Mouse (Mus musculus) forebrain, embryonic 14.5 days (tissue): Measurements from ENCODE around the gene Tcea3. TPM values are rescaled to one million over a fixed set of nuclear protein-coding genes. Genes with fewer than 3 reads are reported as not detected.

Experiments used
- ATAC-seq: fragments of 200-750 bp; cut with Nextera tagmentation; 2 replicates; pipeline ENCODE4 v1.8.0; 2017; ENCODE audit warnings: mild to moderate bottlenecking, moderate library complexity
- DNase-seq: peaks from one replicate; pipeline ENCODE4 v3.0.0-alpha.2; 2015; ENCODE audit warnings: low spot score
- H3K27ac ChIP-seq: fragments of 300-500 bp; sonication (generic); 2 replicates; pipeline ENCODE4 v1.5.1; 2014; ENCODE audit warnings: low read depth, mild to moderate bottlenecking, control low read depth, low read length, moderate library complexity
- H3K27me3 ChIP-seq: fragments of 300-500 bp; sonication (generic); replicated peaks from 2 replicates; pipeline ENCODE4 v1.6.1; 2014; ENCODE audit warnings: low read length, control low read depth, mixed read lengths; ENCODE audit not compliant: control insufficient read depth, insufficient read depth
- H3K36me3 ChIP-seq: fragments of 300-500 bp; sonication (generic); 2 replicates; pipeline ENCODE4 v1.6.1; 2014; ENCODE audit warnings: low read length, control low read depth; ENCODE audit not compliant: control insufficient read depth, insufficient read depth
- H3K4me1 ChIP-seq: fragments of 300-500 bp; sonication (generic); 2 replicates; pipeline ENCODE4 v1.6.1; 2014; ENCODE audit warnings: antibody characterized with exemption, low read length, control low read depth; ENCODE audit not compliant: control insufficient read depth, insufficient read depth
- H3K4me2 ChIP-seq: fragments of 300-500 bp; sonication (generic); 2 replicates; pipeline ENCODE4 v1.6.1; 2014; ENCODE audit warnings: mild to moderate bottlenecking, control low read depth, low read length
- H3K4me3 ChIP-seq: fragments of 300-500 bp; sonication (generic); 2 replicates; pipeline ENCODE4 v1.5.1; 2014; ENCODE audit warnings: low read depth, low read length, control low read depth
- H3K9ac ChIP-seq: fragments of 300-500 bp; sonication (generic); 2 replicates; pipeline ENCODE4 v1.6.1; 2014; ENCODE audit warnings: mild to moderate bottlenecking, low read length, control low read depth, moderate library complexity
- H3K9me3 ChIP-seq: fragments of 300-500 bp; sonication (generic); replicated peaks from 2 replicates; pipeline ENCODE4 v1.6.1; 2016; ENCODE audit warnings: low read length, control low read depth, mixed read lengths; ENCODE audit not compliant: control insufficient read depth
- WGBS: fragments of 180-500 bp; shearing (Covaris S2); extraction: QIAGEN DNeasy Blood & Tissue Kit; methylation state at CpG from one replicate; pipeline ENCODE4 v1.1.7; 2014; 5-methylcytosine and 5-hydroxymethylcytosine counted together
- polyA plus RNA-seq: library from polyadenylated mRNA; unstranded; fragments of >200 nt; fragmentation: Nextera tagmentation; extraction: Ambion mirVana; gene quantifications from 2 replicates; pipeline ENCODE4 v1.2.1, GENCODE M21; 2014

The Tcea3 gene
- polyA plus RNA-seq, 1 experiment from 2014 or later, result 0.60 TPM

DNA sequence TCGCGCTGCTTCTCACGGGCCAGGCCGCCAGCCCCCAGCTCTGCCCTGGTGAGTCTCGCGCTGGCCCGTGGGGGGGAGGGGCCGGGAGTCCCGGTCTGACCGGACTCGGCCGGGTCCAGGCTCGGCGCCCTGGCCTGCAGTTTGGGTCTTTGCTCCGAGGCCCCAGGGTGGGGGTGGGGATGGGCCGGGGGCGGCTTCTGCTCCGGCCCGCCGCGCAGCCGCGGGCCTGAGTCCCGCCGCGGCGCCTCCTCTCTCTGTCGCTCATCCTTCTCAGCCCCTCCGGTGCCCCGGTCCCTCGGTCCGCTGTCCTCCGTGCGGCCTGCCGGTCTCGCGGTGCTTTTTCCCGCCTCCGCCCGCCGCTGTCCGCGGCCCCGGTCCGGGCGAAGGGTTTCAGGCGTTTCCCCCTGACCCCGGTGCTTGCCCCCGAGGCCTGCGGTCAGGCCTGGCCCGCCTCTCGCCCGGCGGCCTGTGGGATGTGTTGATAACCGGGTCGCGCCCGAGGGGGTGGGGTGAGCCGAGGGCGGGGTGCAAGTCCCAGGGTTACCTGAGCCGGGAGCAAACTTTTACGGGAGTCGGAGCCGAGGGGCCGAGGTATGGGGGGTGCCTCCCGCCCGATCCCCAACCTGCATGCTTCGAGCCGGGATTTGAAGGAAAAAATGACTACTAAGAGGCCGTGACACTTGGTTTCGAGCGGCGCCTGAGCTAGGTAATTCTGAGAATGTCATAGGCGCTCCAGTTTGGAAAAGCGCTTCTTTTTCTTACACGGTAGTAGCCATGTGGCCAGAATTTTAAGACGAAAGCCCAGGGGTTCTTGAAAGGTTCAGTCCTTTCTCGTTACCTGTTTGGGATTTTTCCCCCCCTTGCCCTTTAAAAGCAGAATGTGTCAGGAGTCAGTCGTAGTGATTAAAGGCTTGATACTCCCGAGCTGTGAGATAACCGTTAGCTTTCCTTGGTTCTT is 63.8 kb downstream of the Tcea3 start:
- 0% methylated on average over 74 of the region's 81 CpGs for WGBS
- DNase-seq (peak; percentile 26), ATAC-seq (no peak)
- peak overlapping the region; percentile 100 for H3K4me3 ChIP-seq
- no peaks in the 10 kb centered on the region for H3K27me3 ChIP-seq
- peak overlapping the region; percentile 100 for H3K9ac ChIP-seq
- peaks cover 29% of the 10 kb centered on the region for H3K4me1 ChIP-seq
- H3K27ac ChIP-seq, result peak overlapping the region; percentile 97
- H3K9me3 ChIP-seq, result no peaks in the 10 kb centered on the region
- H3K4me2 ChIP-seq, result peak overlapping the region; percentile 69
- peaks cover 2% of the 10 kb centered on the region for H3K36me3 ChIP-seq

DNA sequence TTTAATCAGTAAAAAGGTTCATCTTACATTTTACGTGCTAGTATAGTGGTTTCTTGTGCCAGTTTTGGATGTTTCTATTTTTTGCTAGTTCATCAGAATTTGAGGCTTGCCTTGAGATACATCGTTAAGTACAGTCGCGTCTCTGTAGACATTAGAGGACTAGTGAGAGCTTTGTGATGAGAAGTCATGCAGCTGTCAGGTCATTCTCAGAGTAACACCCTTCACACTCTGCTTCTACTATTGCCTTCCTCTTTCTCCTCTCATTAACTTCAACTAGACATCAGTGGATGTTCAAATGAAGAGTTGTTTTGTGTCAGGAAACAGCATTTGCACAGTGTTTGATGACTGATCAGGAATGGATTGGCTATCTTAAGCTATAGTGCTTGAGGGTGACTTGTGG is 65.1 kb downstream of the Tcea3 start:
- no peak for ATAC-seq
- H3K4me2 ChIP-seq, result peak overlapping the region; percentile 69
- H3K4me1 ChIP-seq, result peaks cover 29% of the 10 kb centered on the region
- H3K9ac ChIP-seq, result peak overlapping the region; percentile 100
- no peaks in the 10 kb centered on the region for H3K9me3 ChIP-seq
- no peaks in the 10 kb centered on the region for H3K27me3 ChIP-seq
- 17% methylated on average over 4 of the region's 4 CpGs for WGBS
- H3K36me3 ChIP-seq, result peaks cover 12% of the 10 kb centered on the region
- H3K4me3 ChIP-seq, result peak overlapping the region; percentile 100
- DNase-seq, result no peak
- no peak overlapping the region for H3K27ac ChIP-seq

DNA sequence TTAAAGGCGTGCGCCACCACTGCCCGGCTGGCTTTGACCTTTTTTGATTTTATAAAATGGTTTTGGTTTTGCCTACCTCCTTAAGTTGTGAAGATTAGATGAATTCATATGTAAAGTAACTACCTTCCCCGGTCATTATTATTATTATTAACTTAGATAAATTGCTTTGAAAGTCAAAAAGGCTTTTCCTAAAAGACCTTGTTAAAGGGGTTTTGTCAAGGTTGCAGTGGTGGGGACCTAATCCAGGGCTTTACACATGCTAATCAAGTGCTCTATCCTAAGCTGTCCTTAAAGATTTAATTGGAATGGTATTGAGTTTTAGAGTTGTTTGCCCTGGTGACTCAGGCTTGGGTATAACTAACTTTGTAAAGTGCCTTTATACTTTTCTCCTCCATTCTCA is 70.1 kb downstream of the Tcea3 start:
- H3K36me3 ChIP-seq, result peaks cover 55% of the 10 kb centered on the region
- H3K4me3 ChIP-seq, result no peak overlapping the region
- H3K27me3 ChIP-seq, result no peaks in the 10 kb centered on the region
- H3K27ac ChIP-seq, result no peak overlapping the region
- no peak for DNase-seq
- no peak overlapping the region for H3K9ac ChIP-seq
- no peaks in the 10 kb centered on the region for H3K9me3 ChIP-seq
- ATAC-seq, result no peak
- peaks cover 18% of the 10 kb centered on the region for H3K4me1 ChIP-seq
- 38% methylated on average over 4 of the region's 4 CpGs for WGBS
- H3K4me2 ChIP-seq, result no peak overlapping the region

DNA sequence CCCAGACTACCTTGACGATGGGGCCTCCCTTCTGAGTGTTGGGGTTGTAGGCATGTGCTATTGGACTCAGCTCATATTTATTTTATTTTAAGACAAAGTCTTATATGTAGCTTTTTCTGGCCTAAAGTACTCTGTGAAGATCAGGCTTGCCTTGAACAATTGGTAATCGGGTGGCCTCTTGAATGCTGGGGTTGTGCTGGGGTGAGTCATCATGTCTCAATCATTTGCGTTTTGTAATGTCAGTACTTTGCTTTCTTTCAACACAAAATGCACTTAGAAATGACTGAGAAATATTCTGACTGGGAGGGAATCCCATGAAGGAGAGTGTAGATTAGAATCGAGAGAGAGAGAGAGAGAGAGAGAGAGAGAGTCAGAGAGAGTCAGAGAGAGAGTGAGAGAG is 72.5 kb downstream of the Tcea3 start:
- Histone ChIP-seq H3K4me2 (no peak overlapping the region), H3K4me3 (no peak overlapping the region), H3K27ac (no peak overlapping the region), H3K9ac (no peak overlapping the region), H3K27me3 (no peaks in the 10 kb centered on the region), H3K36me3 (peaks cover 71% of the 10 kb centered on the region), H3K9me3 (no peaks in the 10 kb centered on the region), H3K4me1 (peaks cover 2% of the 10 kb centered on the region)
- DNase-seq (no peak), ATAC-seq (no peak)
- 86% methylated on average over 4 of the region's 4 CpGs for WGBS

DNA sequence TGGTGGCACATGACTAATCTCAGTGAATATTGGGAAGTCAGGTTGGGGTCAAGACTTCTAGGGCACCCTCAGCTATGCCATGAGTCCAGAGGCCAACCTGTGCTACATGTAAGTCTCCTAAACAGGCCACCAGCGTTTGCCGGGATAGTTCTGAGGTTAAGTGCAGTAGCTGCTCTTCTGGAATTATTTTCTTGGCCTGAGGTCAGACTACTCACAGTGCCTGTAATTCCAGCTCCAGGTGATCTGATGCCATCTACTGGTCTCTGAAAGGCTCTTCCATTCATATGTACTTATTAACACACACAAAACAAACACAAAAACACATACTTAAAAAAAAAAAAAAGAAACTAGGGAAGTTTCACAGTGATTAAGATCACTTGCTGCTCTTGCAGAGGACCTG is 76.7 kb downstream of the Tcea3 start:
- H3K9me3 ChIP-seq, result no peaks in the 10 kb centered on the region
- H3K27me3 ChIP-seq, result no peaks in the 10 kb centered on the region
- DNase-seq (peak; percentile 29), ATAC-seq (no peak)
- H3K9ac ChIP-seq, result no peak overlapping the region
- H3K27ac ChIP-seq, result no peak overlapping the region
- H3K4me1 ChIP-seq, result no peaks in the 10 kb centered on the region
- H3K4me3 ChIP-seq, result no peak overlapping the region
- H3K36me3 ChIP-seq, result peaks cover 70% of the 10 kb centered on the region
- 51% methylated on average over 2 of the region's 2 CpGs for WGBS
- no peak overlapping the region for H3K4me2 ChIP-seq

Other genes with a start within 250 kb of the Tcea3 start
- gene Eloa, start 226.0 kb upstream of the Tcea3 start, polyA plus RNA-seq, result 33.7 and 38.1 TPM in 2 replicates
- gene Rpl11, start 194.3 kb upstream of the Tcea3 start, polyA plus RNA-seq, result 331 and 459 TPM in 2 replicates
- 117 and 118 TPM in 2 replicates for gene Id3, start 104.2 kb upstream of the Tcea3 start, polyA plus RNA-seq
- gene E2f2, start 75.3 kb upstream of the Tcea3 start, polyA plus RNA-seq, result 4.5 and 5.5 TPM in 2 replicates
- 1.6 and 2.4 TPM in 2 replicates for gene Asap3, start 41.4 kb upstream of the Tcea3 start, polyA plus RNA-seq
- 34.4 and 39.7 TPM in 2 replicates for gene Zfp46, start 37.0 kb downstream of the Tcea3 start, polyA plus RNA-seq
- 195 and 201 TPM in 2 replicates for gene Hnrnpr, start 63.2 kb downstream of the Tcea3 start, polyA plus RNA-seq
- 0.59 and 0.84 TPM in 2 replicates for gene Htr1d, start 175.8 kb downstream of the Tcea3 start, polyA plus RNA-seq
- gene 6030445D17Rik, start 214.5 kb downstream of the Tcea3 start, polyA plus RNA-seq, result 0.32 TPM in 1 of 2 replicates, not detected in the other
- gene Luzp1, start 222.0 kb downstream of the Tcea3 start, polyA plus RNA-seq, result 41.7 and 53.3 TPM in 2 replicates